Mouse (Mus musculus) common myeloid progenitor, adult 5-6 weeks (primary cell): ENCODE data around the gene Wbp2. TPM values are rescaled to one million over a fixed set of nuclear protein-coding genes. Genes with fewer than 3 reads are reported as not detected.
A peak's percentile ranks its signal among the peaks of the same experiment; 100 is the strongest.

Source experiments
- ATAC-seq: replicated peaks from 2 replicates; pipeline ENCODE4 v1.8.0; 2016; ENCODE audit warnings: low read depth, mild to moderate bottlenecking, moderate TSS enrichment, inconsistent platforms; ENCODE audit not compliant: poor library complexity, severe bottlenecking
- total RNA-seq: library from RNA; stranded (forward); fragments of 200-1000, 187-1606 nt; gene quantifications from 2 replicates; pipeline ENCODE4 v1.2.3, GENCODE M21; 2017

The Wbp2 gene
- total RNA-seq, 1 experiment from 2014 or later = 32.7 TPM

- no peak for ATAC-seq
These were observed 23.3 kb upstream of the Wbp2 start for GRCm38 (mm10) chr11:116110131-116110530.

- ATAC-seq = peak; percentile 37; the same call in 1 of the 2 replicates
These were observed 22.8 kb upstream of the Wbp2 start for GRCm38 (mm10) chr11:116109441-116110081.

- no peak for ATAC-seq
These were observed 21.8 kb upstream of the Wbp2 start for GRCm38 (mm10) chr11:116108464-116109137.

GRCm38 (mm10) chr11:116107777-116108285, 21.0 kb upstream of the Wbp2 start:
- ATAC-seq = no peak

- ATAC-seq = no peak
These were observed 20.4 kb upstream of the Wbp2 start for GRCm38 (mm10) chr11:116106963-116107776.

DNA sequence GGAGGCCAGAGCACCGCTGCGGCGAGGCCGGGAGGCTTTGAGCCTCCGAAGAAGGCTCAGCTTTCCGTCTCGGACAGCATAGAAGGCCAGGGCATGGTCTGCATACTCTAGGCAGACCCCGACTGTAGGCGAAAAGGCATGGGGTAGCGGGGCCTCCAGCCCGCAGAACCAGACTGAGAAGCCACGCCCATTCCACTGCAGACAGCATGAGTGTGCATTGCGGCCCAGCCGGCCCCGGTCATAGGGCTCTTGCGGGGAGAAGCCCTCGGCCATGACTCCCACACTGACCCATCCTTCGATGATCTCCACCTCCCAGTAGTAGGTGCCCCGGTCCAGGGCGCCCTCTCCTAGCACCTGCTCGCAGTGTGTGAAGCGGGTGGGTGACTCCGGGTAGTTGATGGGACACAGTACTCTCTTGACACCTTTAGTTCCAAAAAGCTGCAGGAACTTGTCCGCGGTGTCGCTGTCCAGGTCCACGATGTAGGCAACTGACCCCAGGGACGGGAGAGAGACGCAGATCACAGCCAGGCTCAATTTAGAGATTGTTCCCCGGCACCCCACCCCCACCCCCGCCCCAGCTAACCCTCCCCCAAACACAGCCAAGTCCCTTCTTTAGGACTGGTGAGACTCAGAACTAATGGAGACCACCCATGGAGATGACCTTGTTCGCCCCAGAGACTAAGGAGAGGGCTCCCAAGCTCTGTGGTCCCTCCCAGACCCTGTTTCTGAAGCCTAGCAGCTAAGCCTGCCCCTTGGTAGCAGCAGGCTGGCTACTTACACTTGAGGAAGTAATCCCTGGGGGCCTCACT, 19.6 kb upstream of the Wbp2 start:
- no peak for ATAC-seq

DNA sequence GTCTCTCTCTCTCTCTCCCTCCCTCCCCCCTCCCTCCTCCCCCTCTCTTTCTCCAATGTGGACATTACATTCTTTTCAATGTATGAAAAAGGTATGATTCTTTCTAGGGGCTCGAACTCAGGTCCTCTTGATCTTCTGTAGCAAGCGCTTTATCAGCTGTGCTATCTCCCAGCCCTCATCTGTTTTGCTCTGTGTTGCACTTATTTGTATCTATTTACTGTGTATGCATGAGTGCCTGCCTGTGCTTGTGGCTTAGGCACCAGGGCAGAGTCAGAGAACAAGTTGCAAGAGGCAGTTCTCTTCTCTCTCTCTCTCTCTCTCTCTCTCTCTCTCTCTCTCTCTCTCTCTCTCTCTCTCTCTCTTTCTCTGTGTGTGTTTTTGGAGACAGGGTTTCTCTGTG, 18.3 kb upstream of the Wbp2 start:
- ATAC-seq = no peak

- ATAC-seq = peak; percentile 24; the same call in 1 of the 2 replicates
These were observed 17.3 kb upstream of the Wbp2 start for GRCm38 (mm10) chr11:116104006-116104646.

- ATAC-seq = no peak
These were observed 16.8 kb upstream of the Wbp2 start for GRCm38 (mm10) chr11:116103572-116103971.

DNA sequence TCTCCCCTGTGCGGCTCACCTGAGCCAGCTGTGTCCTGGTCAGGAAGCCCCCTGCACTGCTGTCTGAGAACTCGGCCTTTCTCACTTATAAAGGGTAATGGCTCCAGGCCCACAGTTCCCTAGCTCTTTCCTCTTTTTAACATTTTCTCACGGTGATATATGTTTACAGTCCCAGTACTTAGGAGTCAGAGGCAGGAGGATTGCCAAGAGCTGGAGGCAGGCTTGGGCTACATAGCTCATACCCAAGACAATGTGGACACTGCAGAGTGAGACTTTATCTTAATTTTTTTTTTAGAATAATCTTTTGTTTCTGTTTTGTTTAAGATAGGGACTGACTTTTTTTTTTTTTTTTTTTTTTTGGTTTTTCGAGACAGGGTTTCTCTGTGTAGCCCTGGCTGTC, 15.7 kb upstream of the Wbp2 start:
- ATAC-seq = no peak

DNA sequence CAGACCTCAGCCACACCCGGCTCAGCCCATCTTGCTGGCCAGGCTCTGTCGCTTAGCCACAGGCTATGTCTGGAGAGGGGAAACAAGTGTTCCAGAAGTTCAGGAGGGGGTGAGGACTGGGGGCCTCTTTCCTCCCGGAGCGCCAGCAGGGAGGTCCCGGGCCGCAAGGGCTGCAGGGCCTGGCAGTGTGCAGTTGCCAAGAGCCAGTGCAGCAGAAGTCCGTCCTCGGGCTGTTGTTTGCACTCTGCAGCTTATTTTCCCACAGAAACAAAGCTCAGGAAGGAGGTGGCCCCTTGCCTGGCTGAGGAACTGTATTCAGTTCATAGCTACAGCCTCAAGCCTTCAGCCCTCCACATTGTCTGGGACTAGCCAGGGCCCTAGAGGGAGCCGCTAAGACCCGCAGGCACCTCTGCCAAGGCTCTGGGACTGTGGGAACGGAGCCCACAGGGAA, 15.2 kb upstream of the Wbp2 start:
- no peak for ATAC-seq

- no peak for ATAC-seq
These were observed 14.0 kb upstream of the Wbp2 start for GRCm38 (mm10) chr11:116100839-116101238.

- no peak for ATAC-seq
These were observed 13.6 kb upstream of the Wbp2 start for GRCm38 (mm10) chr11:116100385-116100784.

DNA sequence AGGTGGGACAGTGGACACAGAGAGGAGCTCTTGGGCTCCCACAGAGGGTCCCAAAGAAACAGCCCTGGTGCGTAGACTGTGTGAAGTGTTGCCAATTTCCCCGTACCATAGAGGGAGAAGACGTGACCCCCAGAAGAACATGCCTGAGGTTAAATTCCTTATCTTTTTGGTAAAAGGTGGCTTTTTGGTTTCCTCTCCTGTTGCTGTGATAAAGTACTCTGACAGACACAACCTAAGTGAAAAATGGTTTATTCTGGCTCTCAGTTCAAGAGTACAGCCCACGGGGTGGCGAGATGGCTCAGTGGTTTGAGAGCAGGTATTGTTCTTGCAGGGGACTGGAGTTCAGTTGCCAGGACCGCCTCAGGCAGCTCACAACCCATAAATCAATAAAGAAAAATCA, 12.7 kb upstream of the Wbp2 start:
- ATAC-seq = no peak

DNA sequence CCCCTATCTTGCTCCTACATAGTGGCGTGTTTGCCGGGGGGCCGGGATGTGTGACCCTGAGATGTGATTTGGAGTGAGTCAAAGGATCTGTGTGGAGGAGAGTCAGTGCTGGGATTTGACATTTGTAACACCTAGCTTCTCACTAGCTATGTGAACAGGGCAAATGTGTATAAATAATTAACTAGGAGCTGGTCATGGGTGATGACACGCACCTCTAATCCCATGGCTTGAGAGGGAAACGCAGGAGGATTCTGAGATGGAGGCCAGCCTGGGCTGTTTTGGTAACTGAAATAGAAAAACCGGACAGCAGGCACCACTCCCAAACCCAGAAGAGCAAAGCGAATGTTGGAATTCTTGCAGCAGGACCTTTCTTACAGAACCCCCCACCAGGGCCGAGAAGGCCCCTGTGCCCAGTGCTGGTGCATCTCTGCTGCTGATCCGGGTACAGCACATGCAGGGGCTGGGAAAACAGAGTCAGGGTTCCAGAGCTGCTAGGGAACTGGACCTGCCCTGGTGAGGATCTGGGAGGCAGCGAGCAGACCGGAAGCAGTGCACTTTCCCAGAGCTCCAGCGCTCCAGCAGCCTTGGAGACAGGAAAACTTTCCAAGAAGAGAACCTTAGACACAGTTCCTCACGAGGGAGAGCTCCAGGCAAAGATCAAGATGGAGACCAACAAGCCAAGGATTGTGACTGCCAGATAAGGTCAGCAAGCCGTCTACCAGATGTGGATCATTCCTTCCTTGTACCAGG, 12.1 kb upstream of the Wbp2 start:
- no peak for ATAC-seq

- no peak for ATAC-seq
These were observed 9.7 kb upstream of the Wbp2 start for GRCm38 (mm10) chr11:116096213-116097108.

DNA sequence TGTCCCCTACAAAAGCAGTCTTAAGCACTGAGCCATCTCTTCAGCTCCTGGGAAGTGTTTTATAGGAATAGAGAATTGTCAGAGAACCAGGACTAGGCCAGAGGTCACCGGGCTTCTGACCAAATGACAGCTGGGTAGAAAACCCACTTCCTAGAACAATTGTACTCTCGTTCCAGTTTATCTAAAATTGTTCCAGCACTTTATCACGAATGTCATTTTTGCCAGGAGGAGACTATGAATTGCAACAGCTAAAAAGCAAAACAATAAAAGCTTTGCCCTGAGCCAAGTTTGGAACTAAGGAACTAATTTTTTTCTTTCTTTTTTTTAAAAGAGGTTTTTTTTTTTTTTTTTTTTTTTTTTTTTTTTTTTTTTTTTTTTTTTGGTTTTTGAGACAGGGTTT, 8.8 kb upstream of the Wbp2 start:
- ATAC-seq = no peak
